Mouse (Mus musculus) embryonic fibroblast, embryonic 13.5 days (primary cell): ENCODE results near the gene Hnrnpl. TPM values are rescaled to one million over a fixed set of nuclear protein-coding genes. Genes with fewer than 3 reads are reported as not detected.

Experiments used
- H3K27ac ChIP-seq: 2 replicates; pipeline ENCODE4 v1.5.1; 2012; ENCODE audit warnings: low read length, control low read depth, inconsistent platforms; ENCODE audit not compliant: insufficient read depth
- H3K4me1 ChIP-seq: 2 replicates; pipeline ENCODE4 v1.6.1; 2011; ENCODE audit warnings: low read length; ENCODE audit not compliant: control insufficient read depth, insufficient read depth
- H3K4me3 ChIP-seq: 2 replicates; pipeline ENCODE4 v1.5.1; 2011; ENCODE audit warnings: mild to moderate bottlenecking, control low read depth, low read length; ENCODE audit not compliant: insufficient read depth
- CTCF ChIP-seq: IDR thresholded peaks from 2 replicates; pipeline ENCODE4 v1.5.1; 2011; ENCODE audit warnings: mild to moderate bottlenecking, control low read depth, low read length, moderate library complexity, borderline replicate concordance; ENCODE audit not compliant: insufficient read depth
- POLR2A ChIP-seq: IDR thresholded peaks from 2 replicates; pipeline ENCODE4 v1.6.1; 2011; ENCODE audit warnings: low read depth, mild to moderate bottlenecking, control low read depth, low read length, moderate library complexity
- polyA plus RNA-seq: library from polyadenylated mRNA; stranded (reverse); fragments of >200 nt; gene quantifications from 2 replicates; pipeline ENCODE4 v1.2.4, GENCODE M21; 2011; ENCODE audit warnings: low read depth; ENCODE audit not compliant: missing spikeins, insufficient read length

The Hnrnpl gene
- polyA plus RNA-seq, 1 experiment, result 496 TPM

DNA sequence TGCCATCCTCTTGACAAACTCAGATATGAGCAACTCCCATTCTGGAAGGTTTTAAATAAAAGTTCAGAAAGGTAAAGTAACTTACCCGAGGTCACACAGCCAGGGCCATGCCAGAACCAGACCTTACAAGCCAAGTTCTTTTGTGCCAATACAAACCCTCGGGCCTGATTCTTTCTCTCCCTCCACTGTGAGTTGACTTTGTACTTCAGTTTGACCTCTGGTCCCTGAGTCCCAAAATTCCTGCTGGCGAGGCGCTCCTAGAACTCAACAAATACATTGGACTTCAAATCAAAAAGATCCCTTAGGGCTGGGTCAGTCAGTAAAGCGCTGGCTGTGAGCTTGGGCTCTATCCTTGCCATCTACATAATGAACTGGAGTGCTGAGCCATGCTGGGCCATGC, 28.6 kb downstream of the Hnrnpl start:
- no peak overlapping the region for H3K4me3 ChIP-seq
- TF ChIP-seq POLR2A (no peak), CTCF (no peak)
- H3K4me1 ChIP-seq, result no peaks in the 10 kb centered on the region
- no peak overlapping the region for H3K27ac ChIP-seq

DNA sequence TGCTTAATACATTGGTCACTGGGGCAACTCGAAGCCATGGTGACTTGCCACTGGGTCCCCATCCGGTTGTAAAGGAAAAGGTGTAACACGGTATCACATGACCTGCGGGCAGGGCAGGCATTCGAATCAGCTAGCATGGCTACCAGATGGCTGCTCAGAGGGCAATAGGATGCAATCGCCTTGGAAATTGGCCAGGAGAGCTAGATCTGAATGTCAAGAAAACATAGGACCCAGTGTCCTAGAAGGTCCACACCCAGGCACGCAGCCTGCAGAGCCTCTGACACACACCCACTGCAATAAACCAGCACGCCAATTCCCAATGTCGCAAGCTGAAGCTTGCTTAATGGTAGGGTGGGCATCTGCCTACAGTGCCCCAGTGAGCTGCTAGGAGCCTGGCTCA, 30.0 kb downstream of the Hnrnpl start:
- TF ChIP-seq CTCF (no peak), POLR2A (no peak)
- H3K4me1 ChIP-seq, result no peaks in the 10 kb centered on the region
- H3K27ac ChIP-seq, result no peak overlapping the region
- no peak overlapping the region for H3K4me3 ChIP-seq

DNA sequence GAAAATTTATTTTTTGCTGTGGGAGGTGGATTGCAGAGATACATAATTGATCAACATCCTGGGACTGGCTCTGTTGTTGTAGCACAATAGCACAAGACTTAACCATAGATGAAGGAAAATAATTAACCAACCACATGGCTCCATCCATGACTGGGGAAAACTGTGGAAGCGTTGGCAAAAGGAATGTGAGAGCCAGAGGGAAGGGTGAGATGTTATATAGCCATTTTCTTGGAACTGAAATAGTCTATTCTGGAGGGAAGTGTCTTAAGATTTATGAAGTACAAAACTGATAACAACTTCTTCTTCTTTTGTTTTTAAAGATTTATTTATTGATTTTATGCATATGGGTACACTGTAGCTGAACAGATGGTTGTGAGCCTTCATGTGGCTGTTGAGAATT, 38.9 kb downstream of the Hnrnpl start:
- H3K27ac ChIP-seq, result no peak overlapping the region
- TF ChIP-seq CTCF (no peak), POLR2A (no peak)
- 0 out of 2 replicates have a peak, but pooled peaks cover 3% of the 10 kb centered on the region for H3K4me1 ChIP-seq
- H3K4me3 ChIP-seq, result no peak overlapping the region

DNA sequence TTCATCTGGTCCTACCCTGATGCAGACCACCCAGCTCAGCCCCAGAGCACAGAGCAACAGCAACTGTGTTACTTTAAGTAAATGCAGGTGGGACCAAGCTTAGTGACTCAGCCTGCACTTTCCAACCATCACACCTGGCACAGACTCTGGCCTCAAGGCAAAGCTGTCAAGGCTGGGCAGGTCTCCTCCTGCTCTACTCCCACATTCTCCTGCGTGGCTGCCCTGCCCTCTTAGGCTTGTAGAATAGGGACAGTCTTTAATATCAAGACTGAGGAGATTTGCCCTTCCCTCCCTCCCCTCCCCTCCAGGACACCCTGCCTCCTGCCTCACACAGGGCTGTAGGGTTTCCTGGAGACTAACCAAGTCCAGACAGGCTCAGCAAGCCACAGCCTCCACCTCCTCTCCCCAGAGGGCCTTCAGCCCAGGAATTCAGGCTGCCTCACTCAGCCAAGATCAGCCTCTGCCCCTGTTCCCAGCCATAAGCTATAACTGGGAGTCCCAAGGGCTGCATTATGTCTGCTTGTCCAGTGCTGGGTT, 41.4 kb downstream of the Hnrnpl start:
- H3K4me3 ChIP-seq, result no peak overlapping the region
- TF ChIP-seq CTCF, result no peak
- no peak for TF ChIP-seq POLR2A
- H3K4me1 ChIP-seq, result 0 out of 2 replicates have a peak, but pooled peaks cover 3% of the 10 kb centered on the region
- no peak overlapping the region for H3K27ac ChIP-seq

DNA sequence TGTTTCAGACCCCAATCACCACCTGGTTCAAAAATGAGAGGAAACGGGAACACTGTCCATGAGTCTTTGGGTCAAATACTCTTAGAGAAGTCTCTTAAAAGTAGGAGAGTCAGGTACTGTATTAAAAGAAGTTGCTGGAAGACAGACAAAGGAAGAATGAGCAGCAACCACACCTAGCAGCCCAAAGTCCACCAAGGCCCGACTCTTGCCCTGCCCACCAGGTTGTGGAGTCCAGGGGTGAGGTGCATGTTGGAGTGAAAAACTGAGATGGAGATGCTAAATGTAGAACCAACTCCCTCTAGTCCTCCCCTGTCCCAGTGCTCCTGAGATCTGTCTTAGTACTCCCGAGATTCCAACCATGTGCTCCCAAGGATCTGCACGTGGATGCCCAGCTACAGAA, 42.3 kb downstream of the Hnrnpl start:
- 0 out of 2 replicates have a peak, but pooled peaks cover 3% of the 10 kb centered on the region for H3K4me1 ChIP-seq
- H3K27ac ChIP-seq, result no peak overlapping the region

DNA sequence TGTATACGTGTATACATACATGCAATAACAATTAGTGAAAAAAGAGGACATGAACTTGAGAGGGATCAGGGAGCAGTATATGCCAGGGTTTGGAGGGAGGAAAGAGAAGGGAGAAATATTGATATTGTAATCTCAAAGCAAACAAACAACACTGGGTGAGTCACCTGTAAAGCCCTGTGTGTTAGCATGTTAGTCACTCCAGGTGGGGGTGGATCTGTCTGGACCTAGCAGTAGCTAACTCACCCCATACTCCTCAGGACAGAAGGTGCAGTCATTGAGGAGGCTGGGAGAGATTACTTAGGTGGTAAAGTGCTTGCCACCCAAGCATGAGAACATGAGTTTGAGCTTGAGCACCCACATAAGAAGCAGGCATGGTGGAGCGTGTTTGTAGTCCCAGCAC, 51.6 kb downstream of the Hnrnpl start:
- H3K27ac ChIP-seq, result no peak overlapping the region
- H3K4me3 ChIP-seq, result no peak overlapping the region
- H3K4me1 ChIP-seq, result peaks cover 9% of the 10 kb centered on the region; the same call in 1 of the 2 replicates
- TF ChIP-seq CTCF (no peak), POLR2A (no peak)

More for the DNA sequence above, 42.3 kb downstream of the Hnrnpl start:
- no peak overlapping the region for H3K4me3 ChIP-seq
- TF ChIP-seq POLR2A, result no peak
- TF ChIP-seq CTCF, result no peak

DNA sequence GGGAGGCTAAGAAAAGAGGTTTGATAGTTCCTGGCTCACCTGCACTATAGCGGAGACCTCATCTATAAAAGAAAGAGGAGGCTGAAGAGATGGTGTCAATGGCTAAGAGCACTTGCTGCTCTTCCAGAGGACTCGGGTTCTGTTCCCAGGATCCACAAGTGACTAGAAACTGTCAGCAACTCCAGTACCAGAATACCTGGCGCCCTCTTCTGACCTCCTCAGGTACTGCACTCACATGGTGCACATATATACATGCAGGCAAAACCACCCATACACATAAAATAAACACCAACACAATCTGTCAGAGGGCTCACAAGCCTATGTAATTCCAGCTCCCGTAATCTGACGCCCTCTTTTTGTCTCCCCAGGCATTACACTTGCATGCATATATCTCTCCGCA, 52.6 kb downstream of the Hnrnpl start:
- peaks cover 9% of the 10 kb centered on the region; the same call in 1 of the 2 replicates for H3K4me1 ChIP-seq
- no peak for TF ChIP-seq CTCF
- TF ChIP-seq POLR2A, result no peak
- no peak overlapping the region for H3K4me3 ChIP-seq
- H3K27ac ChIP-seq, result no peak overlapping the region

DNA sequence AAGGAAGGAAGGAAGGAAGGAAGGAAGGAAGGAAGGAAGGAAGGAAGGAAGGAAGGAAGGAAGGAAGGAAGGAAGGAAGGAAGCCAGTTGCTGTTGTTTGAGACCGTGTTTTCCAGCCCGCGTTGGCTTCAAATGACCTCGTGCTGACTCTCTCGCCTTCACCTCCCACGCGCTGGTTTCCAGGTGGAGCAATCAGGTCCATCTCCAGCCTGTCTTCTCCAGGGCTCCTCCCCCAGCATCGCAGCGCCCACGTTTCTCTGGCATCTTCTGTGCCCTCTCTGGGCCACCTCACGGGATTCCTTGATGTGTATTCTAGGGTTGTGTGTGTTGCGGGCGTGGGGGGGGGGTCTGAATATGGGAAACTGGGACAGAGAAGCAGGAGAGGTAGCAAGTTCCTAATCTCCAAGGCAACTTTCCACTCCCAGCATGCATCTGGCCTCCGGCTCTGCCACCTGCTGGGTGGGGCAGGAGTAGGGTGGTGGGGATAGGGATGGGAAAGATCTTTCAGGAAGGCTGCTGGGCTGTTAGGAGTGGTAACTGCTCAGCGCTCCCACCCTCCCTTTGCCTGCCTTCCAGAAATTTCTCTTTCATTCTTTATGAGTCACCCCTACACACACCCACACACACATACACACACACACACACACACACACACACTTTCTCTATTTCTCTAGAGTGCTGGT, 54.6 kb downstream of the Hnrnpl start:
- no peak overlapping the region for H3K27ac ChIP-seq
- no peak overlapping the region for H3K4me3 ChIP-seq
- TF ChIP-seq POLR2A, result no peak
- no peak for TF ChIP-seq CTCF
- H3K4me1 ChIP-seq, result peaks cover 9% of the 10 kb centered on the region; the same call in 1 of the 2 replicates

DNA sequence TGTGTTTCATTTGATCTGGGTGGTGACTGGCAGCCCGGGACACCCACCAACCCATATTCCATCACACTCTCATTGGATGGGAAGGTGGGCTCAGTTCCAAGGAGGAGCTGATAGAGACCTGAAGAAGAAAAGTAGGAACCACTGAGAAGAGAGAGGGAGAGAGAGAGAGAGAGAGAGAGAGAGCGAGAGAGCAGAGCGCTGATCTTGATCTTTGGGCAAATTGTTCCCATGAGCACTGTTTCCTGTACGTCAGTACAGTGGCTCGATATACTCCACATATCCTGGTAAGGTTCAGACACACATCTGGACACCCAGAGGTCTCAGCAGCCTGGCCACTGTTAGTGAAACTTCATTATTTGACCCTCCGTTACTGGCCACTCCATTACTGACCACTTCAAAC, 55.2 kb downstream of the Hnrnpl start, which contains the start of gene Lgals7:
Gene Lgals7 (plus strand): TSS at position 314 of the 400 bp plus-strand sequence.
- Histone ChIP-seq H3K4me3 (no peak within 1 kb of the TSS), H3K4me1 (peaks cover 9% of the 10 kb centered on the region; the same call in 1 of the 2 replicates), H3K27ac (peak within 1 kb of the TSS; percentile 9; the same call in 1 of the 2 replicates)
- no peak for TF ChIP-seq CTCF
- TF ChIP-seq POLR2A, result no peak

DNA sequence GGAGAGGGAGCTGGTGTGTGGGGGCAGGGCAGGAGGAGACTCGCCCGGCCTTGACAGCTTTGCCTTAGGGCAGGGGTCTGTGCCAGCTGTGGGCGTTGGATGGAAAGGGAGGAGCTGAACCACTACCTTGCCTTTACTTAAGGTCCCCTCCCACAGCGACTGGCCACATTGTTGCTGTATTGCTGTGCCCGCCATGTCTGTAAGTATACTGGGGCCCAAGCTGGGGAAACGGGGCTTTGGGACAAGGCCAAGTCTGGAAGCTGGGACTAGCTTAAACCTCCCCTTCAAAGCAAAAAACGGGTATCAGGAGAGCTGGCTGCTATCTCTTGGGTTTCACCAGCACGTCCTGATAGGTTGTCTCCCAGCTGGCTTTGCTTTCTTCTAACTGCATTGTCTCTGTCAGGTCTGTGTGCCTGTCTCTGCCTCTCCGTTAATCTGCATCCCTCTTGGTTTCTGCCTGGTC, 56.0 kb downstream of the Hnrnpl start:
- no peak for TF ChIP-seq CTCF
- no peak for TF ChIP-seq POLR2A
- H3K4me3 ChIP-seq, result no peak overlapping the region
- no peak overlapping the region for H3K27ac ChIP-seq
- peaks cover 9% of the 10 kb centered on the region; the same call in 1 of the 2 replicates for H3K4me1 ChIP-seq
